In genomic region chr4:55077902-55078716, GRCm38 (mm10) we compare ENCODE assay signal across 10 mouse cellular contexts.
DNase-seq lines count a peak whose midpoint lies in the region; ATAC-seq lines count a peak whose summit lies in the region.
"Had no signal": no experiment of that assay in that cellular context is flagged by ENCODE, and none has a peak within 500 bp of the region (broad histone marks: within the 10 kb centered on the region; RNA-seq: fewer than 3 reads in every experiment).

No protein-coding gene starts in this region.

- H3K4me1 ChIP-seq in heart, embryonic 12.5 days (replicated peaks): peaks cover 13% of the 10 kb centered on the region; the same call in 1 of the 2 replicates
- peaks cover 3% of the 10 kb centered on the region; the same call in 1 of the 2 replicates for H3K4me1 ChIP-seq in brown adipose tissue, adult 24 weeks (ENCODE audit: control insufficient read depth, insufficient read depth, insufficient read length, low read length)
- 0 out of 2 replicates have a peak, but pooled peaks cover 5% of the 10 kb centered on the region for H3K4me1 ChIP-seq in hindbrain, embryonic 11.5 days (replicated peaks; ENCODE audit: control insufficient read depth, insufficient read depth, low read length)
- peaks cover 21% of the 10 kb centered on the region for H3K4me1 ChIP-seq in midbrain, embryonic 12.5 days

- no peak; the same call in 1 of the 2 replicates for ATAC-seq in heart, embryonic 12.5 days (ENCODE audit: insufficient number of reproducible peaks, low FRiP score)
- ATAC-seq in hindbrain, embryonic 11.5 days (ENCODE audit: low FRiP score): peak; percentile 62; the same call in 1 of the 2 replicates
- peak; percentile 74 for ATAC-seq in midbrain, embryonic 12.5 days (ENCODE audit: low FRiP score, low read depth)
- ATAC-seq in granulocyte monocyte progenitor cell, adult 5-6 weeks (replicated peaks; ENCODE audit: poor library complexity, severe bottlenecking): no peak

- peak; percentile 92 for DNase-seq in heart, adult 11 months
- no peak for DNase-seq in hindbrain, embryonic 11.5 days (ENCODE audit: low spot score)
- DNase-seq in T-cell, adult 2 months (ENCODE audit: low spot score): no peak
- no peak for DNase-seq in right cerebral cortex, adult 18-20 months
- DNase-seq: thymus, adult 18-20 months had no signal

- H3K27me3 ChIP-seq in heart, embryonic 12.5 days (replicated peaks): no peaks in the 10 kb centered on the region
- no peaks in the 10 kb centered on the region for H3K27me3 ChIP-seq in hindbrain, embryonic 11.5 days (ENCODE audit: control insufficient read depth, insufficient read depth, low read length)
- no peaks in the 10 kb centered on the region for H3K27me3 ChIP-seq in midbrain, embryonic 12.5 days

- H3K4me3 ChIP-seq in heart, embryonic 12.5 days: no peak overlapping the region
- no peak overlapping the region for H3K4me3 ChIP-seq in brown adipose tissue, adult 24 weeks (ENCODE audit: insufficient read depth, low read depth, low read length)
- no peak overlapping the region for H3K4me3 ChIP-seq in hindbrain, embryonic 11.5 days (ENCODE audit: low read depth, low read length)
- H3K4me3 ChIP-seq in midbrain, embryonic 12.5 days: no peak overlapping the region
- H3K4me3 ChIP-seq: myocyte had no signal

- H3K27ac ChIP-seq in heart, embryonic 12.5 days (ENCODE audit: poor library complexity, severe bottlenecking): no peak overlapping the region
- peak overlapping the region; percentile 95 for H3K27ac ChIP-seq in brown adipose tissue, adult 24 weeks (replicated peaks; ENCODE audit: low read depth, low read length)
- peak overlapping the region; percentile 12; the same call in 1 of the 2 replicates for H3K27ac ChIP-seq in hindbrain, embryonic 11.5 days (ENCODE audit: low read depth, low read length)
- H3K27ac ChIP-seq in midbrain, embryonic 12.5 days (replicated peaks): peak overlapping the region; percentile 79

- H3K9me3 ChIP-seq in heart, embryonic 12.5 days (replicated peaks): no peaks in the 10 kb centered on the region
- no peaks in the 10 kb centered on the region for H3K9me3 ChIP-seq in hindbrain, embryonic 11.5 days (ENCODE audit: control insufficient read depth, low read length)
- no peaks in the 10 kb centered on the region for H3K9me3 ChIP-seq in midbrain, embryonic 12.5 days

- H3K4me2 ChIP-seq in heart, embryonic 12.5 days: no peak overlapping the region
- no peak overlapping the region for H3K4me2 ChIP-seq in hindbrain, embryonic 11.5 days (replicated peaks; ENCODE audit: low read depth, low read length)
- H3K4me2 ChIP-seq in midbrain, embryonic 12.5 days (replicated peaks): peak overlapping the region; percentile 15; the same call in 1 of the 2 replicates

- 79% methylated on average over 16 of the region's 16 CpGs for WGBS in heart, embryonic 12.5 days
- WGBS in hindbrain, embryonic 11.5 days: 66% methylated on average over 16 of the region's 16 CpGs
- WGBS in midbrain, embryonic 12.5 days: 51% methylated on average over 16 of the region's 16 CpGs

- no peak overlapping the region for H3K9ac ChIP-seq in heart, embryonic 12.5 days
- no peak overlapping the region for H3K9ac ChIP-seq in hindbrain, embryonic 11.5 days (ENCODE audit: low read depth, low read length)
- no peak overlapping the region for H3K9ac ChIP-seq in midbrain, embryonic 12.5 days (replicated peaks)

- H3K36me3 ChIP-seq in heart, embryonic 12.5 days: peaks cover 69% of the 10 kb centered on the region
- peaks cover 9% of the 10 kb centered on the region for H3K36me3 ChIP-seq in hindbrain, embryonic 11.5 days (ENCODE audit: control insufficient read depth, insufficient read depth, low read length)
- peaks cover 69% of the 10 kb centered on the region for H3K36me3 ChIP-seq in midbrain, embryonic 12.5 days

Comparison
In these comparisons a context has a peak if more than half of its experiments do, and no peak if none do; other contexts are left out.
1. ATAC-seq: peak in hindbrain, embryonic 11.5 days (single experiment) and midbrain, embryonic 12.5 days (single experiment); none in heart, embryonic 12.5 days (single experiment) and granulocyte monocyte progenitor cell, adult 5-6 weeks (single experiment).